Mouse (Mus musculus): ENCODE data around the gene Ephb1.

Gene Ephb1

DNA sequence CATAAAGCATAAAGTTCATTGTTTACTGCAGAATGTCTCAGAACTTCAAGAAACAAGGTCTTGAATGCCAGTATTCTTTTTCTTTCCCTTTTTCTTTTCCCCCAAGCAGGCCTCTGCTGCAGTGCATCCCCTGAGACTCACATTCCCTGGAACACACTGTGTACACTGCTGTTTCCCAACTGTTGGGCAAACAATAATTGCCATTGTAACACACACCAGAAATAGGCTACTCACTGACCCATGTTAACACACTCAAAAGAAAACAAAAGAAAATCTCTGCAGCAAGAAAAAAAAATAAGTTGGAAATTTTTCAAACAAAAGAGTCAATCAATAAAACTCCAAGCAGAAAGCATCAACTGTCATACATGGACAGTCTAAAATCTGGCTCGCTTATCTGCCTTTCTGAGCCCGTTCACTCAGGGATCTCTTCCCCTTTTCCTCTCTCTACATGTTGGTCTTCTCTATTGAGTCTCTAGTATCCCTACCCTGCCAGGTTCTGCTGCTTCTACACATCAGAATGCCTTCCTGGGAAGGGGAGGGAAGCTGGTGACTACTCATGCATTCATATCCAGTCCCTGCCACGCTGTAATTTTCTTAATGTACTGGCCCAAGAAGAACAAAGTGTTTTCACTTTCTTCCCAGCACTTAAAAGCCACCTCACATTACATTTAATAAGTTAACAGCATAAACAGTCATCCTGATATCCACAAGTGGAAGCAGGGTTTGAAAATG is 285.2 kb downstream of the Ephb1 start:
- no peak for DNase-seq (ENCODE audit: extremely low read depth, low read depth)

DNA sequence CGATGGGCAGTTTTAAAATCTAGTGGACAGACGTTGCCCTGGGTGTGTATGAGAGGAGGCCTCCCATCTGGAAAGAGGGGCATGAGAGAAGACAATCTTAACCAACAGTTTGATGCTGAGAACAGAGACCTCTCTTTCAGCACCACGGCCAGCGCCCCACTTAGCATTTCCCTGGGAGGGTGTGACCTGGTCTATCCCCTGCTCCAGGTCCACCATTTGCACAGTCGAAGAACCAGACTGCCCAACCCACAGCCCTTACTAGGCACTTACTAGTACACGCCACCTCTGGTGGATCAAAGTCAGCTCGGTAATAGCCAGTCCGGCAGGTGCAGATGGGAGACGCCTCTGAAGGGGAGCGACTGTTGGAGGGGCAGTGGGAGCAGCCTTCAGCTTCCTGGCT is 287.9 kb downstream of the Ephb1 start:
- DNase-seq (ENCODE audit: extremely low read depth, low read depth): no peak

DNA sequence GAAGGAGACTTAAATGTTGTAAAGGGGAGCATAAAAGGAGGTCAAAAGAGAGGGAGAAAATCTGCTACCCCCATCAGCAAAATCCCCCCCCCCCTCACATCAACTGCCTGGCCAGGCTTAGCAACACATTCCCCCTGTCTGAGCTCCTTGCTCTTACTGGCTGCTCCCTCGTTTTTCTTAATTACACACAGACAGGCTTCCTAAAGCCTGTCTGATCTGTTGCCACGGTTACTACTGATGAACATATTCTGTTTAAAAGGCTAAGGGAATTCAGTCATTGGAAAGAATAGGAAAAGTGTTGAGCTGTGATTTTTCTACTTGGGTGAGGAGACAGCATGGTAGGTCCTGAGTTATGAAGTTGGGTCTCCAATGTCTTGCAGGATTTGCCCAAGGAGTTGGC is 308.6 kb downstream of the Ephb1 start:
- DNase-seq (ENCODE audit: extremely low read depth, low read depth): no peak

DNA sequence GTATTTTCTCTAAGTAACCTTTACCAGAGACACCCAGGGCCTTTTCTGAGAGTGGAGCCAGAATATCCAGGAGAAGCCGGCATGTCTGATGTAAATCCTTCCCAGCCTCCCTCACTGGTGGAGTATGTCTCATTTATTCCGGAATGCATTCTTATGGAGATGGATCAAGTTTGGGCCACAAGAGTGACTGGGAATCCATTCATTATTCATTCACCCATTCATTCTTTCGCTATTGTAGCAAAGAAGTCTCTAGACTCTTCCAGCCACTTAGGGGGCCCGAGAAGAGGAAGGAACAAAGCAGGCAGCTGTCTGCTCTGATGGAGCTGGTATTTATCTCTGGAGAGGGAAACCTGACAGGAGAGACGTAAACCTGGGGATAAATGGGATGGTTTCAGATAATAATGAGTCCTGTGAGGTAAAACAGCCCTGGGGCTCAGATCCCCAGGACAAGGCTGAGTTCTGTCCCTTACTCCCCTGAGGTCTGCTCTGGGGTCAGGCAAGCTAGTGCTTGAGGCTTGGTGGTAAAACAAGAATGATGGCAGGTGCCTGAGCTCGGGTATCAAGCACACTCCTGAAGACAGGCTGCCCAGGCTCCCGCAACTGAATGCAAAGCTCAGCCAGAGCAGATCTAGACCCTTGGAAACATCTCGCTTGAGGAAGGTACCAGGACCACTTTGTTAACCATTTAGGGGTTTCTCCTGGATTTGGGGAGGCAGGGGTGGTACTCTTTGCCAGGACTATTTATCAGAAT is 309.2 kb downstream of the Ephb1 start:
- no peak for DNase-seq (ENCODE audit: extremely low read depth, low read depth)

DNA sequence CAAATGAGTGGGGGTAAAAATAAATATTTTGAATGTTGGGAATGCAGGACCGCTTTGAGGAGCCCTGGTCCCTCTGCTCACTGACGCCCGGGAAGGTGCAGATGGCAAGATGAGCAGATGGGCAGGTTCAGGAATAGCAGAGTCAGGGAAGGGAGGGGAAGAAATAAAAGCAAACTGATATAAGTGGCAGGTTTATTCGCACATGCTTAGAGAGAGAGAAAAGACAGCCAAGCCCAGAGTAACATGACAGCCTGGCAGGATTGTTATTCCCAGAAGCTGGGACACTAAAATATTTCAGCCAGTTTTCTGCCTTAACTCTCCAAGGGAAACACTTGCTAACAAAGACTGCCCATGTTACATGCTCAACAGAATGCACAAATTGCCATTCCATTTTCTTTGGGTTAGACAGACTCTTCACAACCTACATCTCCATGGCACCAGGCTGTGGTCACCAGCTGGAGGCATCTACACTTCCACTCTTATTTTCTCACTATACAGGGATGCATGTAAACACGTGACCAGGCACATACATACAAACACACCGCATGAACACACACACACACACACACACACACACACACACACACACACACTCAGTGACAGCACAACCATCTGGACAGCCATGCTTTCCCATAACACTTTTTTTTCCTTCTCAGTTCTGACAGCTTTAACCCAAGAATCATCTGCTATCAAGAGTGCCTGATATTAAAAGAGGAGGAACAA is 315.3 kb downstream of the Ephb1 start:
- DNase-seq (ENCODE audit: extremely low read depth, low read depth): no peak

DNA sequence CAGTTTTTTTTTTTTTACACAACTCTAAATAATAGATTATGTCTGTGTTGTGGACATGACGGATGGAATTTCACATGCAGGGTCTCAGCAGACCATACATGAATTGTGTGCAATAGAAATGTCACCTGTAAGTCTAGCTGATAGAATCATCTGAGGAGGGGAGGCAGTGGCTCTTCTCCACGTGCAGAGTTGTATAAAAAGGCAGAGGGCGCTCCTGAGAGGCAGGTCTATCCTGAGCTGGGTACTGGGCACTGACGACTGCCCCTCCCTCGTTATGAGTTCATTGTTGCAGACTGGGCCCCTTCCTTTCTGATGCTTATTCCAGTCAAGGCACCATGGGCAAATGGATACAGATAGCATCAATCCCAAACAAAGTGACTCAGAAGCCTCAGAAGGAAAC is 318.4 kb downstream of the Ephb1 start:
- DNase-seq (ENCODE audit: extremely low read depth, low read depth): no peak

DNA sequence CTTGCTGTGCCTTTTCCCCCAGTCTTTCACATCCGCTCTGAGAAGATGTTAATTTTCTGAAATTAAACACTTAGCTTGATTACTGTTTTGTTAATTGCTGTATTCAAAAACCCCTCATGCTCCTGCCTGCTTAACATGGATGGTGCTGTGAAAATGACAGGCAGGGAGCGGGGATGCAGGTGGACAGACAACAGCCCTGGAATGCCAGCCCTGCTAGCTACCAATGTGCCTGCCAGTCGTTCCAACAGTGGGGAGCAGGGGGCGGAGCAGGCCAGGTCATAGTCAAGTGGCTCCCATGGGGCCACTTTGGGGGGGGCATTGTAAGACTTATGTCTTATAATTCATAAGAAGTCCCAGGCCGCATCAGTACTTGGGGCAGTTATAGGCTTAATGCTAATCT is 321.3 kb downstream of the Ephb1 start:
- DNase-seq (ENCODE audit: extremely low read depth, low read depth): no peak

DNA sequence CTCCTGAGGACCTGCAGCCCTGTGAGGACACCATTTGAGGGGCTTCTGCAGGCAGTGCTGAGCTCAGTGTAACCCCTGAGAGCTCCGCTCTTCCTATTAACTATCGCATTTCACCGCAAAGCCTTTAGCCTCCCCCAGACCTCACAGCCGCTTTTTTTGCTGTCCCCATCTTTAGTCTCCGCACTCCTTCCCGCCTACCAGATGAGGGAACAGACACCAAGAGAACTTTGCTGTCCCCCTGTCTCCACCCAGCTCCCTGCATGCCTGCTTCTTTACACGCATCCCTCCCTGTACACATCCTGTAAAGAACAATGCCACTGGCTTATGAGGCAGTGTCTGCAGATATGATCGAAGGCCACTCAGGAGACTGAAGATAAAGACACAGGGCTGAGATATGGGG is 322.1 kb downstream of the Ephb1 start:
- no peak for DNase-seq (ENCODE audit: extremely low read depth, low read depth)

DNA sequence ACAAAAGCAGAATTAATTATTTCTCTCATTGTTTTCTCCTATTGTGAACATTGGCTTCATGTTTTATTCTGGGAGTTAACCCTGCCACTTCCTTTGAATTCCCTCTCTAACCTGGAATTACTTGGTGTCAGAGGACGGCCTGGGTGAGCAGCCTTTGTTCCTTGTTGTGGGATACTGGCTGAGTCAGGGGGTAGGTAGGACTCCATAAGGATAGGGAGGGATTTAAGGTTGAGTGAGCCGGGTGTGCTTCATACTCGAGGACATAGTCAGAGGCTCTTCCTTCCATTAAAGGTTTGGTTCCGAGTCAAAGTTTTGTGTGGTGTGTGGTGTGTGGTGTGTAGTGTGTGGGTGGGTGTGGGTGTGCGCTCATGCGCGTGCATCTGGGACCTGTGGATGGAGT is 324.8 kb downstream of the Ephb1 start:
- DNase-seq (ENCODE audit: extremely low read depth, low read depth): no peak

DNA sequence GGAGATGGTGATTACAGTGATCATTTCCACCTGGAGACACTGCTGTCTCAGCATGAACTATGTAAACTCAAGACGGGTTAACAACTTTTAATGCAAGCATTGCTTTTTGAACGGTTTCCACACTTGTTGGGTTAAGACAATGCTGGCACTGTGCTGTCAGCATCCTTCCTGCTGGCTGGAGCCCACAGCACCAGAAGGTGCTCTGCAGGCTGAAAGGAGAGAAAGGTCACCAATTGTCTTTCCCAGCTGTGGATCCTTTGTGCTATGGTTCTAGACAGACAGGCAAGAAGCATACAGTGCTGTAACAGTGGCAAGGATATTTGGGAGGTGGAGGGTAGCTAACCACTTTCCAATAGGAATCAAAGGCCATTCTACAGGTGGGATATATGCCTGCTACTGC is 328.4 kb downstream of the Ephb1 start:
- no peak for DNase-seq (ENCODE audit: extremely low read depth, low read depth)

DNA sequence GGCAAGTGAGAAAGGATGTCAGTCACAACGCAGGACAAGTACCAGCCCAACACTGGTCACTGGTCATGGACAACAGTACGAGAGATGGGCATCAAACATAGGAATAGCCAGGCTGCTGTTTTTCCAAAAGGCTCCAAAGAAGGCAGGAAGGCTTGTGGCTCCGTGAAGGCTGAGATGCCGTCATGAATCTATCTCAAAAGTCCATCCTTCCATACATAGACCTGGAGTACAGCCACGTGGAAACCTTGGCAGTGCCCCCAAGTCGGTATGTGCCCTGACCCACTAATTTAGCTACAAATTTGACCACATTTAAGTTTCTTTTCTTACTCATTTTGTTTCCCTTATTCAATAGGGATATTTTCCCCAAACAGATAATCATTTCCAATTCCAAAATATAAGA is 329.4 kb downstream of the Ephb1 start:
- DNase-seq (ENCODE audit: extremely low read depth, low read depth): no peak

DNA sequence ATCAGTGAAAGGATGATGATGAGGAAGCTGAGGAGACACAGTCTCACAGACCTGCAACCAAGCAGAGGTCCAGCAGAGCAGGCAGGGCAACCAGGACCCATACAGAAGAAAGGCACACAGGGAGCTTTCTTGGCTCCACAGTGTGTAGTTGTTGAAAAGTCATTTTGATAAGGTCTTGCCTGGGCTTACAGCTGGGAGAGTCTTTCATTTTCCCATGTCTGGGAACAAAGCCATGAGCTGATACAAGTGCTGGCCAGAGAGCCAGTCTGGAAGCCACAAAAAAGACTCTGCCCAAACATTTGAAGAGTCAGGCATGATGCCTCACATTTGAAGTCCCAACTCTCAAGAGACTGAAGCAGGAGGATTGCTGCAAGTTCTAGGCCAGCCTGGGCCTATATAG is 339.0 kb downstream of the Ephb1 start:
- no peak for DNase-seq (ENCODE audit: extremely low read depth, low read depth)

DNA sequence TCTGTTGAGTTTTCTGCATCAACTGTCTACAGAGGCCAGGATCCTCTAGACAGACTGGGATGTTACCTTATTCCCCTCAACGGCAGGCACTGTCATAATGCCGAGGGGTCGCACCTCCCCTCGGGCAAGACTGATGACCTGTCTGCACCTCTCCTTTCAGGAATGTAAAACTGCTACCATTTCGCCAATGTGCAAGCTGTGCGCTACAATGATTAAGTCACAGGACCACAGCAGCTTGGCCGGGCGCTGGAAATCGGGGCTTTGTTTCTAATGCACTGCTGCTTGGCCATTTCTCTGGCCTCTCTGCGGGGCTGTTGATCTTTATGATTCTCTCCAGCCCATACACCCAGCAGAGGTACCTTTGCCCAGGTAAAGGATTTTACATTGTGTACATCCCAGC is 346.8 kb downstream of the Ephb1 start:
- DNase-seq (ENCODE audit: extremely low read depth, low read depth): no peak

DNA sequence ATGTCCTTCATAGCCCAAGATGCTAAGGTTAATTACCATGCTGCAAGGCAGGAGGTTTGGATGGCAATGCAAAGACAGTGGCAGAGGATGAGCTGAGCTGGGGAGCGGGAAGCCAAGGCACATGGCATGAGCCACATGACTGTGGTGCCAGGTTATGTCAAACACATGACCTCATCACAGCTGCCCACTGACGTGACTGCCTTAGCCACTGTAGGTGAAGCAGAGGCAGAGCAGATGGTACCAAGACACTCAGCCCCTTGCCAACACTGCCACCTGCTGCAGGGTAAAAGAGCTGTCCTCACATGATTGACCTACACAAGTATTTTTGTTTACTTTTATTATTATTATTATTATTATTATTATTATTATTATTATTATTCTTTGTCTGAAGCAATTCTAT is 348.0 kb downstream of the Ephb1 start:
- no peak for DNase-seq (ENCODE audit: extremely low read depth, low read depth)

DNA sequence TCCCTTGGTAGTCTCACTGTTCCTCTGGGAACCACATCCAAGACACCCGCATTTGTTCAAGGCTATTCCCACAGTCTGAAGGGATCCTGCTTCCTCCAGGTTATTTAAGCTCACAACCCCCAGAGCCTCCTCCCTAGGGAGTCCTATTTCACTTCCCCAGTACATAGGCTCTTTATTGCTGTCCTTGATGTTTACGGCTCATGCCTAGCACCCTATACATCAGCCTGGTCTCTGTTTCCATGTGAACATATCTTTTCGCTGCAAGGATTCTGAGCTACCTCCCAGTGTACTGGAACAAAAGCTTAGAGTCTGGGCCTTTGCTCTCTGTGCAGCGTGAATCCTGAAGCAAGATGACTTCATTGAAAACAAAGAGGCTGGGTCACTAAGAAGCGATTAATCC is 351.6 kb downstream of the Ephb1 start:
- DNase-seq (ENCODE audit: extremely low read depth, low read depth): no peak

DNA sequence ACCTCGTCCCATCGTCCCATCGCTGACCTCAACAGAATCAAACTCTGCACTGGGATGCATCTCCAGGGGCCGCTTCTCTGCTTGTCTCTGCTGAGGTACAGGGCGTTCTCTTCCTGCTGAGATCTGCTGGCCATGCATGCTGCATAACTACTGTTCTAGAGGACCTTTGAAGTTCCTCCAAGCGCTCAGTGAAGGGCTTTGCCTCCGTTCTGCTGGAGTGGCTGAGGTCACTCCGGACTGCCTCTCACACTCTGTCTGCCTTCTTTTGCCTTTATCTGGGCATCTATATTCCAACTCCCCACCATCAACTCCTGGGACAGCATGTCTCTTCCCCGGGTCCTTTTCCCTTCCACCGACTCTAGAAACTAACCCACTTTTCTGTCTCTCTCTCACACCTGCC is 352.3 kb downstream of the Ephb1 start:
- DNase-seq (ENCODE audit: extremely low read depth, low read depth): no peak

DNA sequence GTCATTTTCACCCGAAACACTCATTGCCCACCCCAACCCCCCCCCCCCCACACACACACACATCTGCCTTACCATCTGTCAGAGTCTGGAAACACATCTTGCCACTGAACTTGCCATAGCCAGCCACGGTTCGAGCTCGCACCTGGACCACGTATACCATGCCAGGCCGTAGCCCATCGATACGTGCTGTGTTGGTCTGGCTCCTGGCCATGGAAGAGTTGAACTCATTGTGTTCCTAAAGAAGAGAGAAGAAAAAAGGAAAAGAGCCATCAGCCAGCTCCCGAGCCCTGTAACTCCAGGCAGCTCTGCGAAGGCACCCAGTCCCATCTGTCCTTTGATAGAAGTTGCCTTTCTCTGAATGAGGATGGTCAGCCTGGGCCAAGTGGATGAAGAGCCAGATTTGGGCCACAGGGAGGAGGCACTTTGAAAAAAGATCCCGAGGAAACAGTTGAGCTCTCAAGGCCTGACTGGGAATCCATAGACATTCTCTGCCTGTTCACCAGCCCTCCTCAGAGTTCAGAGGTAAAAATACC is 352.8 kb downstream of the Ephb1 start:
- no peak for DNase-seq (ENCODE audit: extremely low read depth, low read depth)

DNA sequence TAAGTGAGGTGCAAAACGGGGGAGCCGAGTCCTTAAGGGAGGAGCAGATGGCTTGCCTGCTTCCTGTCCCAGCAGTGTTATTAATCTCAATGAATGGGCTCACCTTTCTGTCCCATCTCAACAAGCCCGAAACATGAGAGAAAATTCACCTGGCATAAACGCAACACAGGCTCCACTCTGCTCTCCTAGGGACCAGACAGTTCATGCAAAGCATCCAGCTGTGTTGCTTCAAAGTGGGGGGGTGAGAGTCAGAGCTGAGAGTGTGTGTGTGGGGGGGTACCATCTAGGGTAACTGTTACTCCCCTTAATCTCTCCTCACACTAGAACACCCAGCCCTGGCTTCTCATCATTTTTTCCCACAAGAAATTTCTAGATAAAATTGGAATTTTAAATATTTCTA is 354.8 kb downstream of the Ephb1 start:
- DNase-seq (ENCODE audit: extremely low read depth, low read depth): no peak

DNA sequence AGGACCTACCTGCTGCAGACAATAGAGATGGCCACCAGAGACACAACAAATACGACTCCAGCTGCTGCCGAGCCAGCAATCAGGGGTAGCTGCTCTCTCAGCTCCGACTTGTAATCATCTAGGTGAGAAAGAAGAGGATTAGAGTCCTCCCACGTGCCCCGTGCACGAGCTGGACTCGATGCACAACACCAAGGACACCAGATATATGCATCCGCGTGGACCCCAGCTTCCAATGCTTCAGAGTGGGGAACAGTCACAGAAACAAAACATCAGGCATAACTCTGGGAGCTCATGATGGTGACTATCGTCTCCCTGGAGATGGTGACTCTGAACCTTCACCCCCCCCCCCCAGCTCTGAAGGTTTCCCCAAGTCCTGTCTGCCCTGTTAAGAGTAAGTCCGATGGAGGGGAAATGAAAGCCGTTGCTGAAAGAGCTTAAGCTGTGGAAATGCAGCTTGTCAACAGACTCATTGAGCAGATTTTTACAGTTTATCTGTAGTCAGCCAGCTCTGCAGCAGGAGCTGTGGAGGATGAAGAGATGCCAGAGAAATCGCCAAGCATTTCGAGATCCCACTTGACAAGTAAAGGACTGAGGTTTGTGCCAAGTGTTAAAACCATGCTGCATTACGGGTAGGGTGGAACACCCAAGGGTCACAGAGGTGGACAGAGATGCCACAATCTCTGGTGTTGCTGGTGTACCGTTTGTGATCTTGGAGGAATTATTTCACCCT is 357.6 kb downstream of the Ephb1 start:
- DNase-seq (ENCODE audit: extremely low read depth, low read depth): no peak

DNA sequence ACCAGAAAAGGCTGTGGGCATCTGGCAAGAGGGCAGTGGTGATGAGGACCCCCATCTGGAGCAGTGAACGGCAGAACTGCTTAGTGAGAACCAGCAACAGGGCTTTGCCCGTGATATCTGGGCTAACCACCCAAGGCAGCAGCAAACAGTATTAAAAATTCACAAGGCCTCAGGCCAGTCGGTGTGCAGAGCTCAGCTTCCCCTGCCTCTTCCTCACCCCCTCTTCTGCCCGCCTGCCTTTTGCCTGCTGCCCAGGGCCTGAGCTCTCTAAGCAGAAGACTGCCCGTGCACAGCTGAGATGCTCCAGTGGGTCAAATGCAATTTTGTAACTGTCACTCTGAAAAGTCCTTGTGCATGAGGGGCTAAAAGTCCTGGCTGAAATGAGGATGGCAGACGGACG is 358.3 kb downstream of the Ephb1 start:
- no peak for DNase-seq (ENCODE audit: extremely low read depth, low read depth)

DNA sequence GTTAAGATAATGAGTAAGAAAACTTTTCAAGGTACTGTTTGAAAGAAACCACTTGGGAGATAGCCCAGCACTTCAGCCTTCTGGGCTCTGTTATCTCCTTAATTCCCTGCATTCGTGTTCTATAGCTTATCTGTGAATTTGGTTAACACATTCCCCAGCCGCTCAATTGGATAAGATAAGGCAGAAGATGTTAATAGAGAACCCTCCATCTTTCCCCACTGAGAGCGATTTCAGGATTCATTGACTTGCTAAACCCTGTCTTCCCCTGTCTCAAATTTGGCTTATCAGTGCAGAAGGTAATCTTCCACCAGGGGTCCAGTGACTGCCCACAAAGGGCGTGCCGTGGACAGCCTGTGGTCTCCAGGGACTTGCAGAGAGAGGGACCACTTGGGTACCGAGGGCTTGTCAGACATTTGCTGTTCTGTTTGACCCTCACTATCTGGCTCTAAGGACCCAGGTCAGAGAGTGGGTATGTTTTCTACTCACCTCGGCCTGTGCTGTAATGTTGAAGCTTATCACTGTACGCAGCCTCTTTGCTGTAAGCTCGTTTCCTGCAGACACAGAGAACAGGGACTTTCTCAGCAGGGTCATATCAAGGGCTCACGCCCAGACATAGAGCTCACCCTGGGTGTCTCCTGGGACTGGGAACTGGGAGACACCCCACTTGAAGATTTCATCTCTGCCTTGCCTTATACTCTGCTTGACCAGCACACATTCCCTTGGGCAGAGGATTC is 358.9 kb downstream of the Ephb1 start:
- no peak for DNase-seq (ENCODE audit: extremely low read depth, low read depth)
